Mouse (Mus musculus) cerebellum, adult 2 months (tissue): ENCODE measurements at regions not wholly inside any gene's neighbourhood (a gene's known extent, or its start where the extent isn't known, plus 50 kb on each side); places are given as distances from the start of the nearest gene placed in this dataset.

Source experiments
- DNase-seq, 2 experiments: peaks; one replicate each; pipeline ENCODE4 v3.0.0; 2021
- H3K27ac ChIP-seq: fragments of 200-500 bp; 2 replicates; pipeline ENCODE4 v1.5.1; 2012; ENCODE audit warnings: low read length, control low read depth, inconsistent platforms; ENCODE audit not compliant: insufficient read depth
- H3K27me3 ChIP-seq: fragments of 200-500 bp; 2 replicates; pipeline ENCODE4 v1.6.1; 2012; ENCODE audit warnings: inconsistent platforms, mild to moderate bottlenecking, low read length, moderate library complexity; ENCODE audit not compliant: control insufficient read depth, insufficient read depth
- H3K4me1 ChIP-seq: fragments of 200-500 bp; 2 replicates; pipeline ENCODE4 v1.6.1; 2011; ENCODE audit warnings: low read length; ENCODE audit not compliant: control insufficient read depth, insufficient read depth
- H3K4me3 ChIP-seq: fragments of 200-500 bp; replicated peaks from 2 replicates; pipeline ENCODE3; 2011; ENCODE audit warnings: mild to moderate bottlenecking, low read depth, low read length, control low read depth; ENCODE audit not compliant: insufficient read depth
- CTCF ChIP-seq: fragments of 200-500 bp; IDR thresholded peaks from 2 replicates; pipeline ENCODE4 v1.5.1; 2011; ENCODE audit warnings: low read depth, mild to moderate bottlenecking, control low read depth, low read length, moderate library complexity, borderline replicate concordance; ENCODE audit not compliant: insufficient read depth
- POLR2A ChIP-seq: fragments of 200-500 bp; IDR thresholded peaks from 2 replicates; pipeline ENCODE4 v1.6.1; 2011; ENCODE audit warnings: low read length, control low read depth, borderline replicate concordance; ENCODE audit not compliant: insufficient read depth
- WGBS: fragments of 180-500 bp; shearing (Covaris S2); methylation state at CpG from one replicate; pipeline ENCODE4 v1.1.7; 2018; 5-methylcytosine and 5-hydroxymethylcytosine counted together

DNA sequence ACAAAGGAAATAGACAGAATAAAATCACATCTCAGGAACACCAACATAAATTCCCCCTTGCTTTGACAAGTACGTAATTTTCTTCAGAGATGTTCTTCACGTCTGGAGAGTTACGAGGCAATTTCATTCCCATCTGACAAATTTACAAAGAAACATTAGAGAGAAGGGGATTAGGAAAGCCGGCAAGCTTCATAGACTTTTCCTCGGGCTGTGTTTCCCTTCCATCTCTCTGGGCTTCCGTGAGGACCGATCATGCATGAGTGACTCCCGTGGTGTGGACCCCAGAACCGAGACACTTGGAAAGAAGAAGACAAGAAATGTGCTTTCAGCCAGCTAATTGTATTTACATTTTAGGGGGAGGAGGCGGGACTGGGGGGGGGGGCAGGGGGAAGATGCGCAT lies 203.4 kb upstream of the Zfp64 start:
- WGBS, result 22% methylated on average over 11 of the region's 11 CpGs
- no peak for TF ChIP-seq POLR2A
- TF ChIP-seq CTCF, result no peak
- Histone ChIP-seq H3K4me1 (no peaks in the 10 kb centered on the region), H3K27ac (no peak overlapping the region), H3K4me3 (no peak overlapping the region), H3K27me3 (no peaks in the 10 kb centered on the region; the same call in 1 of the 2 replicates)
- DNase-seq, result no peak

DNA sequence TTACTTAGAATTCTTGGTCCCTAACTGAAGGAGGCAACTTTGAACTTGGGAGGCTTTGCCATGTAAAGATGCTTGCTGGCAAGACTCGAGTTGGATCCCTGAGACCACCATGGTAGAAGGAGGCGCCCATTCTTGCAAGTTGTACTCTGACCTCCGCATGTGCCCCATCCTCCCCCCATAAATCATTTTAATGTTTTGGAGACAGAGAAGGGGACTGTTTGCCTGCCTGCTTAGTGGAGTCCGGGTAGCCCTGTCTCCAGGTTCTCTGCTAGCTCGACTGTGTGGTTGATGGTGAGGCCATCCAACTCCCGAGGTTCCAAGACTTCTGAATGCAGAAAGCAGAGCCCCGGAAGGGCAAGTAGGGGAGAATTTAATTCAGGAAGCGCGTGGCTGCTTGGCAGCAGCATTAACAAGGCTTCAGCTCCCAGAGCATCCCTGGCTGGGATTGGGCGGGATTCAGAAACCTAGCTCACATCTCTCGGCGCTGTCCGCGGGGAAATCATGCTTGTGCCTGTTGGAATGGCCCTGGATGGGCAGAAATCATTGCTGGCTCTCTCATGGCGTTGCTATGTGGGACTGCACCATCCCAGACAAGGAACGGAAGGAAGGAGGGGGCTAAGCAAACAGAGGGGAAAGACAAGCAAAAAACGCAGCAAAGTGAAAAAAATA lies 202.8 kb upstream of the Zfp64 start:
- H3K4me1 ChIP-seq, result no peaks in the 10 kb centered on the region
- no peak overlapping the region for H3K27ac ChIP-seq
- DNase-seq, result no peak
- TF ChIP-seq CTCF (no peak), POLR2A (no peak)
- no peak overlapping the region for H3K4me3 ChIP-seq
- H3K27me3 ChIP-seq, result no peaks in the 10 kb centered on the region; the same call in 1 of the 2 replicates
- 23% methylated on average over 17 of the region's 17 CpGs for WGBS

DNA sequence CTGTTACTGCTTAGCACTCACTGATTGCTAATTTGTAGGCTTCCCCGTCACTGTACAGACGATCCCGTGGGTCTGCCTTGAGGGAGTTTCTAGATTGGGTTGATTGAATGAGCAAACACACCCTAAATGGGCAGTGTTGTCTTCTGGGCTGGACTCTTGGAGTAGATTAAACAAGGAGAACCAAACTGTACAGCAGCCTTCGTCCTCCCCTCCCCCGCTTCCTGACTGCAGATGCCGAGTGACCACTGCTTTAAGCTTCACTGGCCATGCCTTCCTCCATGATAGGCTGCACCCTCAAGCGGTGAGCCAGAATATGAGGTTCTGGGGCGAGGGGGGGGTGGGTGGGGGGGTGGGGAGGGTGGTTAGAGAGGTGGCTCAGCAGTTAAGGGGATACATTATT lies 201.5 kb upstream of the Zfp64 start:
- H3K27ac ChIP-seq, result no peak overlapping the region
- TF ChIP-seq POLR2A, result no peak
- TF ChIP-seq CTCF, result no peak
- H3K4me1 ChIP-seq, result no peaks in the 10 kb centered on the region
- no peak for DNase-seq
- 81% methylated on average over 8 of the region's 8 CpGs for WGBS
- no peak overlapping the region for H3K4me3 ChIP-seq
- no peaks in the 10 kb centered on the region; the same call in 1 of the 2 replicates for H3K27me3 ChIP-seq

DNA sequence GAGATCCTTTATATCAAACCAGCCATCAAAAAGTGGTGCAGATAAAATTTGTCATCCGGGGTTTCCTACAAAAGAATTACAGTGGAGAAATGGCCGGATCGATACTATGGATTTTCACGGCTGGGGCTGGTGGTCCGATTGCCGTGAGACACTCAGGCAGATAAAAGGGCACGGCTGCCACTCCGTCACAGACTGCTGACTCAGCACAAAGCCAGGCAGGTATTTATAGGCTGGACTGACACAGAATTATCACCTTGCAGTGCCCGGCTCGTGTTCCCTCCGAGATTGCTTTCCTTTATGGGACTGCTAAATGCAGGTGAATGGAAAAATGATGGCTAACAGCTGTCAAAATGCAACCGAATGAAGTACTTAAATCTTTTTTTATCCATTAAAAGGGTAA lies 199.5 kb upstream of the Zfp64 start:
- H3K4me3 ChIP-seq, result no peak overlapping the region
- 86% methylated on average over 12 of the region's 12 CpGs for WGBS
- DNase-seq, result no peak
- H3K4me1 ChIP-seq, result no peaks in the 10 kb centered on the region
- no peaks in the 10 kb centered on the region; the same call in 1 of the 2 replicates for H3K27me3 ChIP-seq
- no peak for TF ChIP-seq POLR2A
- no peak for TF ChIP-seq CTCF
- no peak overlapping the region for H3K27ac ChIP-seq

DNA sequence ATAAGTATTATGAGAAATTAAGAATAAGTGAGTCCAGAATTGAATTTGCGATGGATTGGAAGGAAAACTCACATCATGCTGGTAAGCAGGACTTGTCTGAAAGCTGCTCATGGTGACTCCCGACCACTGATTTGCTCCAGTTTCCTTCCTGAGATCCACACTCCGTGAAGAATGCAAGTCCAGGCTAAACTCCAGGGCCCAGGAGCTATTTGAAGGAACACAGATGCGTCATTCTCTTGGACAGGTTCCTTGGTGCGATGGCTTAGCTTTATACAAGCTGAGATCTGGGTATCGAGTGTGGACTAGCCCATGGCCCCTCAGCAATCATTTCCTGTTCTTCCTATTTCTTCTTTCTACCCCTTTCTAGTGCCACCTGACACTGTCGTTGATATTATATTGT lies 192.3 kb upstream of the Zfp64 start:
- Histone ChIP-seq H3K27ac (no peak overlapping the region), H3K4me1 (no peaks in the 10 kb centered on the region), H3K4me3 (no peak overlapping the region), H3K27me3 (no peaks in the 10 kb centered on the region)
- 83% methylated on average over 7 of the region's 7 CpGs for WGBS
- no peak for DNase-seq
- no peak for TF ChIP-seq CTCF
- TF ChIP-seq POLR2A, result no peak

DNA sequence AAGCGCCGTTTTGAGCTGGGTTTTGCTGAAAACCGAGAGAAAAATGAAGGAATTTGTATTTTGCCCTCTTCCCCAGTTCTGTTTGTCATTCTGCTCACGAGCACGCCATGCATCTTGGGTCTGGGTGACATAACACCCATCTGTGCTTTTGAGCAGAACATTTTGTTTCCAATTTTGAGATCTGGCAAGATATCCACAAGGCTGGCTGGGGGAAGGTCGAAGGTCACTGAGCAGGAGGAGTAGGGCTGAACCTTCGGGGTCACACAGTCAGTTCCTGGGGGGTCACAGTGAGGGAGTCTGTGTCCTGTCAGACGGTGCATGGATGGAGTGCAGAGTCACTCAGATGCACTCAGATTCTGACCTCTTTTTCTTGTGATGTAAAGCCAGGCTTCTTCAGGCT lies 186.8 kb upstream of the Zfp64 start:
- Histone ChIP-seq H3K27me3 (no peaks in the 10 kb centered on the region), H3K27ac (no peak overlapping the region), H3K4me3 (no peak overlapping the region), H3K4me1 (no peaks in the 10 kb centered on the region)
- 73% methylated on average over 8 of the region's 8 CpGs for WGBS
- no peak for DNase-seq
- TF ChIP-seq CTCF, result no peak
- no peak for TF ChIP-seq POLR2A

DNA sequence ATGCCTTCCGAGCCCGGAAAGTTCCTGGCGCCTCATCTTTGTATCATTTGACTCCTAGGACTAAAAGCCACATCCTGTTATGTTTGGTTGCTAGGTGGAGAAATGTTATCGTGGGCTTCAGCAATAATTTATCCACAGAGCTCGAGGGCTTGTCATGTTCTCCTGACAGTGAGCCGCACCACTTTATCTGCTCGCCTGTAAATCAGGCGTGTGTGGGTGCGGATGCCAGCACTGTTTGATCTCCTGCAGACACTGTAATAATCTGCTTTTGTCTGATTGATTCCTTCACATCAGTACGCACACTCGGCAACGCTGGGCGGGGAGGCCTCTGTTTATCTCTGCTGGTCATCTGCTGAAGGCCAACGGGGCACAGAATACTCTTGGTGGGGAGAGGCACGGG lies 178.5 kb upstream of the Zfp64 start:
- TF ChIP-seq POLR2A (no peak), CTCF (no peak)
- Histone ChIP-seq H3K27me3 (no peaks in the 10 kb centered on the region), H3K27ac (no peak overlapping the region), H3K4me3 (no peak overlapping the region), H3K4me1 (no peaks in the 10 kb centered on the region)
- no peak for DNase-seq
- WGBS, result 25% methylated on average over 15 of the region's 15 CpGs

DNA sequence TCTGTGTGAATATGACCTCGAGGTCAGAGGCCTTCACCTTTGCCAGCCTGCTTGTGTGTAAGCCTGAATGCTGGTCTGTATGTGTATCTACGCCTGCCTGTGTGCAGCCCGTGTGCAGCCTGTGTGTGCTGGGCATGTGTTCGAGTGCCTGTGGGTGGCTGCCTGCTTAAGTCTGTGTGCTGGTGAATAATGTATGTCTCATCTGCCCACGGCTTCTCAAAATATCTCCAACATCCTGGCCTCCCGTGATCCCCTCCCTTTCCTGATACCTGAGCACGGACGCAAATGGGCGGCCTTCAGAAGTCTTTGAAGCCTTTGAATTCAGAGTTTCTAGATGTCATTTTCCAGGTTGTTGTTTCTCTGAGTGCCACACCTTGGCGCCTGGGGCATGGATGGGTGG lies 170.1 kb upstream of the Zfp64 start:
- Histone ChIP-seq H3K4me3 (no peak overlapping the region), H3K27ac (no peak overlapping the region), H3K27me3 (no peaks in the 10 kb centered on the region), H3K4me1 (no peaks in the 10 kb centered on the region)
- no peak for DNase-seq
- WGBS, result 88% methylated on average over 10 of the region's 10 CpGs
- TF ChIP-seq POLR2A (no peak), CTCF (no peak)
